Mouse (Mus musculus) midbrain, embryonic 16.5 days (tissue): ENCODE measurements around the gene Nek1. TPM values are rescaled to one million over a fixed set of nuclear protein-coding genes. Genes with fewer than 3 reads are reported as not detected.

Source experiments
- polyA plus RNA-seq: library from polyadenylated mRNA; unstranded; fragments of >200 nt; fragmentation: Nextera tagmentation; extraction: Ambion mirVana; gene quantifications from 2 replicates; pipeline ENCODE4 v1.2.1, GENCODE M21; 2015

Gene Nek1
- polyA plus RNA-seq, 1 experiment from 2014 or later = 30.6 TPM

Other genes starting within 250 kb of the Nek1 start
- 101 and 111 TPM in 2 replicates for gene Hpf1, start 102.8 kb upstream of the Nek1 start, polyA plus RNA-seq
- gene Clcn3, start 9.9 kb upstream of the Nek1 start, polyA plus RNA-seq = 74.4 and 78.4 TPM in 2 replicates
- gene Sh3rf1, start 230.7 kb downstream of the Nek1 start, polyA plus RNA-seq = 32.1 and 34.7 TPM in 2 replicates